Mouse (Mus musculus): ENCODE results near the gene Map1b.

GRCm38 (mm10) chr13:99454977-99455376, 61.4 kb downstream of the Map1b start:
- TF ChIP-seq CTCF (IDR thresholded peaks at IDR 0.05; ENCODE audit: low read depth) (no peak), EP300 (IDR thresholded peaks at IDR 0.05; ENCODE audit: low read depth) (no peak)

Data from liver, embryonic 14.5 days (tissue).